Mouse (Mus musculus): ENCODE measurements at regions not wholly inside any gene's neighbourhood (a gene's known extent, or its start where the extent isn't known, plus 50 kb on each side); places are given as distances from the start of the nearest gene placed in this dataset.

- TF ChIP-seq CTCF (IDR thresholded peaks at IDR 0.05; ENCODE audit: insufficient read depth, low read depth, low read length) (no peak), POLR2A (IDR thresholded peaks at IDR 0.05; ENCODE audit: insufficient read depth, low read depth, low read length) (no peak)
Measured at GRCm38 (mm10) chr12:117425363-117426031, 90.8 kb upstream of the Rapgef5 start.
